Mouse (Mus musculus) central nervous system, embryonic 18 days (tissue): ENCODE data around the gene Cspg4. TPM values are rescaled to one million over a fixed set of nuclear protein-coding genes. Genes with fewer than 3 reads are reported as not detected.

Experiments used
- polyA plus RNA-seq: library from polyadenylated mRNA; depleted of rRNA; stranded (reverse); fragments of >200 nt; gene quantifications from 2 replicates; pipeline ENCODE4 v1.2.3, GENCODE M21; 2012; rRNA removed

Cspg4 gene
- polyA plus RNA-seq, result 7.8 and 8.9 TPM in 2 replicates

GRCm38 (mm10) chr9:56864832-56865231, at the start of gene Cspg4:
Gene Cspg4, plus strand, starts transcription at chr9:56865033.

DNA sequence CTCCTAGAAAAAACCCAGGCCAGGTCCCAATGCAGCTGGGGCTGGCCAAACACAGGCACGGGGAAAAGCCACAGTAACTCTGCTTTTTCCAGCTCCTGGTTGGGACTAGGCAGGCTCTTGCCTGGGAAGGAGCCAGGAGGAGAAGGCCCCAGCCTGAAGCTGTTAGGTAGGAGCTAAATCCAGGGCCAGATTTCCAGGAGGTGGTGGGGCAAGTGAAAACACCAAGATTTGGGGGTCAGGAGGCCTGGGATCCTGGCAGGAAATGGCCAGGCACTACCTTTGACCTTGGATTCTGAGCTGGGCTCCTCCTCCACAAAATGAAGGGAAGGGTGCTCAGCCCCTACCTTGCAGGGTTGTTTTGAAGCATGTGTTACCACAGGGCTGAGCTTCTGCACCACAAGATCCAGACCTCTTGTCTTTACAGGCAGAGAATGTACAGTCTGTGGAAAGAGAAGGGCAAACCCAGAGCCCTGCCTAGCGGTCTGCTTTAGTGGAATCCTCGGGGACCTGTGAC, 560 bp upstream of the Cspg4 start, which contains the start of gene Odf3l1:
Gene Odf3l1, minus strand, starts transcription at position 464 of the 514 bp plus-strand sequence.

GRCm38 (mm10) chr9:56928041-56928811, 63.4 kb downstream of the Cspg4 start, which contains the start of gene Snx33:
Gene Snx33, minus strand, starts transcription at chr9:56928371.

DNA sequence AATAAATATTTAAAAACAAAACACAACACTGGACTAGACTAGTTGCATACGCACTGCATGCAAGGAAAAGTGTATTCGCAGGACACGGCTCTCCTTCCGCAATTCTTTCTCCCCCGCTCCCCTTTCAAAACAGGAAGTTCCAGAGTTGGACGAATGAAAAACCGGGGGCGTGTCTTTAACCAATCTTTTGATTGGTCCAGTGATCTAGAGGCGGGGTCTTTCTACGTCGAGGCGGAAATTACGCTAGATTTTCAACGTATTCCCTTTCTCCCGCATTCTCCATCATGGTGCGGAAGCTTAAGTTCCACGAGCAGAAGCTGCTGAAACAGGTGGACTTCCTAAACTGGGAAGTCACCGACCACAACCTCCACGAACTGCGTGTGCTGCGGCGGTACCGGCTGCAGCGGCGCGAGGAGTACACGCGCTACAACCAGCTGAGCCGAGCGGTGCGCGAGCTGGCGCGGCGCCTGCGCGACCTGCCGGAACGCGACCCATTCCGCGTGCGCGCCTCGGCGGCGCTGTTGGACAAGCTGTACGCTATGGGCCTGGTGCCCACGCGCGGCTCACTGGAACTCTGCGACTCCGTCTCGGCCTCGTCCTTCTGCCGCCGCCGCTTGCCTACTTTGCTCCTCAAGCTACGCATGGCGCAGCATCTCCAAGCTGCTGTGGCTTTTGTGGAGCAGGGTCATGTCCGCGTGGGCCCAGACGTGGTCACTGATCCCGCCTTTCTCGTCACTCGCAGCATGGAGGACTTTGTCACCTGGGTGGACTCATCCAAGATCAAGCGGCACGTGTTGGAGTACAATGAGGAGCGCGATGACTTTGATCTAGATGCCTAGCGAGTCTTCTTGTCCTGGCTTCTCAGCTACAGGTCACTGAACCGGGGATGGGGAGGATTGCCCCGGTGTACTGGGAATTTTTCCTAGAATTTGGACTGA, 72.7 kb downstream of the Cspg4 start, which contains the start of gene Imp3:
Gene Imp3, plus strand, starts transcription at position 253 of the 938 bp plus-strand sequence.

Other genes with a start within 250 kb of the Cspg4 start
- gene Lingo1, start 68.6 kb upstream of the Cspg4 start, polyA plus RNA-seq, result 202 and 209 TPM in 2 replicates
- 0.14 and 0.47 TPM in 2 replicates for gene Odf3l1, start 354 bp upstream of the Cspg4 start, polyA plus RNA-seq
- 2.0 and 2.1 TPM in 2 replicates for gene Snx33, start 63.3 kb downstream of the Cspg4 start, polyA plus RNA-seq
- 131 and 137 TPM in 2 replicates for gene Imp3, start 72.4 kb downstream of the Cspg4 start, polyA plus RNA-seq
- 16.7 and 19.5 TPM in 2 replicates for gene Snupn, start 85.8 kb downstream of the Cspg4 start, polyA plus RNA-seq
- gene Ptpn9, start 129.9 kb downstream of the Cspg4 start, polyA plus RNA-seq, result 44.1 and 45.8 TPM in 2 replicates
- gene Sin3a, start 207.0 kb downstream of the Cspg4 start, polyA plus RNA-seq, result 38.4 and 47.6 TPM in 2 replicates